Mouse (Mus musculus): ENCODE data around the gene Ppp1r14d.

The Ppp1r14d gene

DNA sequence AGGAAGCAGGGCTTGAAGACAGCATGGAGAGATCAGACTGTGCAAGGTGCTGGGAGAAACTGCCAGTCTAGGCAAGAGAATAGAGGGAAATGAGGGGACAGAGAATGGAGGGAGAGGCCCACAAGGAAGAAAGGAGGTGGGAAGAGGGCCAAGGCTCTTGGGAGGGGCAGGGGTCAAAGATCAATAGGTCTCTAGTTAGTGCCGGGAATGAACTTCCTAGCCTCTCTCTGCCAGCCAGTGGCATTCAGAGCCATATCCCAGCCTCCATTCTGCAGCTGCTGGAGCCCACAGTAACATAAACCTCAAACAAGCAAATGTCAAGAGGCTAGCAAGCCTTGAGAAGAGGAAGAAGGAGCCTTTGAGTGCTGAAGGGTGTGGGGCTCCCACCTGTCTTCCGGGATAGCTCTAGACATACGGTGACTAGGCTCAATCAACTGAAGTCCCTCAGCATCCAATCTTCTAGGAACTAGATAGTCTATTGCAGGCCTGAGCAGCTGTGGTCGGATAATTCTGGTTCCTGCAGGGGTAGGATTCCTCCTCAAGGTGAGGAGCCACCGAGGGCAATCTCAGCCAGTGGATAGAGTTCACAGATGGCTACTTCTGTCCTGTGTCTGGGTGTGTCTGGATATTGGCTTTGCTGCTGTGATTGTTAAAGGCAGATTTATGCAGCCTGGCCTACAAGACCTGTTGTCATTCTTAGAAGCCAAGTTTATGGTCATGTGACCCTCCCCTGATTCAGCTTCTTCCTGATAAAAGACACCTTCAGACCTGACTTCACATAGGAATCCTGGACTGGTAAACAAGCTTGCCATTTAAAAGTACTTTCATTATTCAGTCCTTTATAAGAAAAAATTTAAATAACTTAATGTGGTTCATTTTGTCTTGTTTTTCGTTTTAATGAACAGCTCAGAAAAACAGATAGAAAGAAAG lies at the start of gene Ppp1r14d:
TSS of gene Ppp1r14d (minus strand) at position 132 of the 930 bp plus-strand sequence.
- in situ Hi-C loops (cut with MboI, MseI) = loop anchor here (5.0 kb wide), 1 partner anchor 817 kb away; no protein-coding TSS in a partner anchor

DNA sequence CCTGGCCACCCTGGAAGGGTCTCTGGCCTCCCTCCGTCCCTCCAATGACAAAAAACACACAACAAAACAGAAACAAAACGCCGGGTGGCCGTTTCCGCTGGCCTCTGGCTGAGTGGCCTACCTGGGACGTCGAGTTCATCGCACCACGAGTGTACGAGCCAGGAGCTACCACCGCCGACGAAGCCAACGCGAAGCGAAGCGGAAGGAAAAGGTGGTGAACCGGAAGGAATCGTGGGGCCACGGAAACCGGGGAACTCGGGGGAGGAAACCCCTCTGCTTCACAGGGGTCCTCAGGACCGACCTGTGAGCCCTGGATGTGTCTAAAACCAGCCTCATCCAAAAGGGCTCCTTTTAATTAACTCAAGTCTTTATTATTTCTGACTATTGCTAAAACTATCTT lies 48.1 kb upstream of the Ppp1r14d start:
- in situ Hi-C loops (cut with MboI, MseI) = no loop called here

GRCm38 (mm10) chr2:119276926-119277325 lies 47.2 kb upstream of the Ppp1r14d start:
- in situ Hi-C loops (cut with MboI, MseI) = no loop called here

DNA sequence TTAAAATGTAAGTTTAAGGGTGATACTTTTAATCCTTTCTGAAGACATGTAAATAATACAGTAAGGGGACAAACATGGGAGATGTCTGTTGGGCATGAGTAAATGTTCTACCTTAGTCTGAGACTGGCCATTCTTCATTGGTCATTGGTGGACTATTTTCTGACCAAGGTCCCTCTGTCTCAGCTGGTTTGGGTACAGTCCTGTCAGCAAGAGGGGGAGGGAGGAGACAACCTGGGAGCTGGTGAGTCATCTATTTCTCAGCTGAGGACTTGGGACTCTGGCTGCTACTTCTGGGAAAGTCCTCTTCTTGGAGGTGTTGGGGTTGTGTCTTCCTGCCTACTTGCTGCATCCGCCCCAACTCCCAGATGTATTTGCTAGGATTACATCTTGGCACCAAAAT lies 44.4 kb upstream of the Ppp1r14d start:
- in situ Hi-C loops (cut with MboI, MseI) = no loop called here

DNA sequence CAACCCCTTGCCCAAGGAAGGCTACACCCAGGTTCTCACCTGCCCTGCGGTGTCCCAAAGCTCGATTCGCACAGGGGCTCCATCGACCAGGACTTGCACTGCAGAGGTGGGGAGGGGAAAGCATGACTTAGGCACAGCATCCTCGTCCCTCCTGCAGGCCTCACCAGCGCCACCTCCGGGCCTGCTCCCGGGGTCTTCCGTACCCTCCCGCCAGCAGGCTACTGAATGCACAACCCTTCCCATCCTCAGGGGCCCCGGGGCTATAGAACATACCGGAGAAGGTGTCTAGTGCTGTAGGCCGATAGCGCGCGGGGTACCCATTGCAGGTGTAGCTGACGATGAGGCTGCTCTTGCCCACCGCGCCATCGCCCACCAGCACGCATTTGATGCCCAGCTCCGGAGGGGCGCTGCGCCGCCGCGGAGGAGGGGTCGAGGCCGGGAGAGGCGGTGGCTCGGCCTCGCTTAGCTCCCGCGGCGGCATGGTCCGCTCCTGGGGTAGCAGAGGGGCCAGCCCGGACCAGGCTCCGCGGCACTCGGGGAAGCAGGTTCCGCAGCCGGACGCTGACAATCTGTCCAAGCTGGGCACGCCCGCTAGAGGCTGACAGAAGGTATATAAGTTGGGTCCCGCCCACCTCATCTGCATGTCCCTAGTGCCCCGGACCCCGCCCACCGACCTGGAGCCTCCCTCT lies 41.1 kb upstream of the Ppp1r14d start, which contains the start of gene Rhov:
TSS of gene Rhov (minus strand) at position 630 of the 689 bp plus-strand sequence.
- in situ Hi-C loops (cut with MboI, MseI) = no loop called here

DNA sequence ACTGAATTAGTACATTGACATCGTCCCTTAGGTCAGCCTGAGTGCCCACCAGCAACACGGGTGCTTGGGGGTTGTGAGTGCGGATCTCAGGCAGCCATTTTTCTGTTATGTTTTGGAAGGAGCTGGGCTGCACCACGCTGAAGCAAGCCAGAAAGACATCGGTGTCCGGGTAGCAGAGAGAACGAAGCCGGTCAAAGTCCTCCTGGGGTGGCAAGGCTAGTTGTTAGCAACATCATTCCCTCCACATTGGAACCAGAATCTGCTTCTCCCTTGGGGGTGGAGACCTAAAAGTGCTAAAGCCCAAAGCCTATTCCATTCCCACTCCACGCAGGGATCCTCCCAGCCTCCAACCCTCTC lies 40.6 kb upstream of the Ppp1r14d start:
- in situ Hi-C loops (cut with MboI, MseI) = no loop called here

DNA sequence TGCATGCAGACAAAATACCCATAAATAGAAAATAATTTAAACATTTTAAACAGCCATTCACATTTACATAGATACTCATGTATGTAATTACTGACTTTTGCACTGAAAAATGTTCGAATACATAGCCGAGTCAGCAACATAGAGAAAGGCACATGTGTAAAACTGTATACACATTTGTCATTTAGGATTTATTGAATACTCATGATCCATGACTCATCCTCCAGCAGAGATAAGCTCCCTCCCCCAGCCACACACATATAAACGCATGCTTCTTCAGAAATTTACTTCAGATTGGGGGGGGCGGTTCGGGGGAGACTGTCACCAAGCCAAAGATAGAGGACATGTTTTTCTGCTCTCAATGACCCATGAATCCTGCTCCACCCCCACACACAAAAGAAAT lies 34.1 kb upstream of the Ppp1r14d start:
- in situ Hi-C loops (cut with MboI, MseI) = no loop called here

DNA sequence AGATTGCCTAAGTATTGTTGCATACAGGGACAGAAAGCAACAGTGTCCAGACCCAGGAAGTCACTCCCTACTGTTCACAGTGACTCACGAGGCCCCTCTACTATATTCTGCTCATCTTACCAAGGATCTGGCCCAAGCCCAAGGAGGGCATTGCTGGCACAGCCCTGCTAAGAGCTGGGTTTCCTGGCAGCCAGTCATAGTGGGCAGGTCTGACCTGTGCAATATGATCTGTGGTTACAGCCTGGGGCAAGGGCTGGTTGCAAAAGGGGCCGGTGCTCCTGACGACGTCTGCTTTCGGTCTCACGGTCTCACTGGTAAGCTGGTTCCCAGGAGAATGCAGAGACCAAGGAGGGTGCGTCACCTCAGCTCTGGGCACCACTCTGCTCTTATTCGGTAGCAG lies 33.3 kb upstream of the Ppp1r14d start:
- in situ Hi-C loops (cut with MboI, MseI) = no loop called here

GRCm38 (mm10) chr2:119261326-119261725 lies 31.6 kb upstream of the Ppp1r14d start:
- in situ Hi-C loops (cut with MboI, MseI) = no loop called here

GRCm38 (mm10) chr2:119260518-119260917 lies 30.8 kb upstream of the Ppp1r14d start:
- in situ Hi-C loops (cut with MboI, MseI) = no loop called here

GRCm38 (mm10) chr2:119254976-119255375 lies 25.3 kb upstream of the Ppp1r14d start:
- in situ Hi-C loops (cut with MboI, MseI) = no loop called here

GRCm38 (mm10) chr2:119250826-119251478 lies 21.2 kb upstream of the Ppp1r14d start:
- in situ Hi-C loops (cut with MboI, MseI) = no loop called here

DNA sequence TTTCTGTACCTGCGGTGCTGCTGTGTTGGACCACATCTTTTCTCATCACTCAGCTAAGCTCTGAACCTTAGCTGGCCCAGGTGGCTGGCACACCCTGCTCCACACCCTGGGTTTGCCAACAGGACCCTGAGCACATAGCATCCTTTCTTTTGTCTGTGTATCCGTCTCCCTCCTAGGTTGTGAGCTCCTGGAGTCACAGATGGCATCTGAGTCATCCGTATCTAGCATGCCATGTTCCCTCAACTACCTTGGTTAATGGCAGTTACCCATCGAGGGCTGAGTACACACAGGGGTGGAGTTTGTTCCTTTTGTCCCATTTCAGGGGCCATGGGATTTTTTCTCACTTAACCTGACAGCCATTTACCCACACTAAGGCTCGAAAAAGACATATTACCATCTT lies 20.7 kb upstream of the Ppp1r14d start:
- in situ Hi-C loops (cut with MboI, MseI) = no loop called here

- in situ Hi-C loops (cut with MboI, MseI) = loop anchor here (5.0 kb wide), 1 partner anchor 38 kb away; the partner anchor contains the start of gene Vps18
These were observed 19.9 kb upstream of the Ppp1r14d start for GRCm38 (mm10) chr2:119249592-119250061.

DNA sequence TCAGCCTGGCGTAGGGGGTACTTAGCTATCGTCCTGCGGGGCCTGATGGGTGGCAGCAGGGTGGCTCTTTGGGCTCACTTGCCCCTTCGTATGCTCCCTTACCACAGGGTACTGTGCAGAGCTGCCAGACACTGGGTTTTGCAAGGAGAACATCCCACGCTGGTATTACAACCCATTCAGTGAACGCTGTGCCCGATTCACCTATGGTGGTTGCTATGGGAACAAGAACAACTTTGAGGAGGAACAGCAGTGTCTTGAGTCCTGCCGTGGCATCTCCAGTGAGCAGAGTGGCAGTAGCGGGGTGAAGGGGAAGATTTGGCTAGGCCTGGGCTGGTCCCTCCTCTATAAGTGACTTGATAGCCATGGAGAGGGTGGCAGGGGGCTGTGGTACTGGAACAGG lies 18.2 kb upstream of the Ppp1r14d start:
- in situ Hi-C loops (cut with MboI, MseI) = loop anchor here (5.0 kb wide), 1 partner anchor 39 kb away; the partner anchor contains the start of gene Vps18

DNA sequence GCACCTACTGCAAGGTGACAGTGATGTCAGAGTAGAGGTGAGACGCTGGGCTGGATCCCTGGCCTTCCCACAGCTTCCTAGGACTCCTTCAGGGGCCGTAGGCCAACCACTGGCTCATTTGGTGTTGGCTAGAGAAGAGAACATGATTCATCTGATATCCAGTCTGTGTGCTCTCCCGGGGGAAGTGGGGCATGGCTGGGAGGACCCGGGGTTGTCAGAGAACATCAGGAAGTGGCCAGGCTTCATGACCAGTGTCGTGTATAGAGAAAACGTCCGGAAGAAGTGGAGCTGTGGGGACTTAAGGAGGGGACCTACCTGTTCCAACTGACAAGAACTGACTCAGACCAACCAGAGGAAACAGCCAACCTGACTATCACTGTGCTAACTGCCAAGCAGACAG lies 15.5 kb upstream of the Ppp1r14d start:
- in situ Hi-C loops (cut with MboI, MseI) = loop anchor here (5.0 kb wide), 1 partner anchor 42 kb away; the partner anchor contains the start of gene Vps18

DNA sequence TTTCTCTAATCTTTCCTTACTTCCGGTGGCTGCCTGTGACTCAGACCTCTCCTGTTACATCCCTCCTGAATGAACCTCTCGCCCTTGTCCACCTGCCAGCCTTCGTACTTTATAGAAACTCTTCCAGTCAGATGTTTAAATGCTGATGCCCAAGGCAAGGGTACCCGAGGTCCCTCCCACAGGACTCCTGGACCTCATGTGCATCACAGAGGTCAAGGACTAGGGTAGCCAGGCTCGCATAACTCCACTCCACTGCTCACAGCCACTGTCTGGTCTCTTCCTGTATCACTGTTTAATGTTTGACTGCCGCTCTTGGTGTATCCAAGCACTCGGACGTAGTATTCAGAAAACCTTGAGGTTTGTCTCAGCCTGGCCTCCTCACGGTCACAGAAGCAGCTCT lies 12.8 kb upstream of the Ppp1r14d start:
- in situ Hi-C loops (cut with MboI, MseI) = no loop called here

DNA sequence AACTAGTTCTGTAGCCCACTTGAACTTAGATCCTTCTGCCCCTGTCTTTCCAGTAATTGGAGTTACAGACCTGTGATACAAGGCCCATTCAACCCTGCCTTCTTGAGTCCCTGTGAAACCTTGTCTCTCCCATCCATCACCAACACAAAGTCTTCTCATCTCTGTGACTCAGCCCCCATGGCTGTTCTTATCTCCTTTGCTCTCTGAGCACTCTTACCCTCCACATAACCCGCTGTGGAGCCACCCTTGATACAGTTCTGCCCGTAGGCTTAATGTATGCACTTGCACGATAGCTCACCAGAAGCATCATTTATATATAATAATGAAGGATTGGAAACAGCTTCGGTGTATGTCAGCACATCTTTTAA lies 11.1 kb upstream of the Ppp1r14d start:
- in situ Hi-C loops (cut with MboI, MseI) = no loop called here

- in situ Hi-C loops (cut with MboI, MseI) = no loop called here
These were observed 10.5 kb upstream of the Ppp1r14d start for GRCm38 (mm10) chr2:119240075-119240818.

DNA sequence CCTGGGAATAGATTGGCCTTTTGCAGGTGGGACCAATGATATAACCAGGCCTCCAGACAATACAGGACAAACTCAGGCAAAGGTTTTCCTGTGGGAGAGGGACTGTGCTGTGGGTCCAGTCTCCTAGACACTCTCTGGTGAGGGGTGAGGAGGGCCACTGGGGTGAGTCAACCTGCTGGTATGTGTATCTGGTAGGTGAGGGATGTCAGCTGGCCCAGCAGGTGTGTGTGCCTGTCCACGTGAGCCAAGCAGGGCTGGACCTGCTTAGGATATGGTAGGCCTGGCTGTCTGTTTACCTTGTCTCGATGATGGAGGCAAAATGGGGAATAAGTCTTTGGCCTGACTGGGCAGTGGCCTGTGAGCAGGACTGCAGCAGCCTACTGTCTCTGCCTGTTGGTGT lies 9.0 kb upstream of the Ppp1r14d start:
- in situ Hi-C loops (cut with MboI, MseI) = no loop called here

GRCm38 (mm10) chr2:119237871-119238220 lies 8.1 kb upstream of the Ppp1r14d start:
- in situ Hi-C loops (cut with MboI, MseI) = no loop called here
